Mouse (Mus musculus) urinary bladder, adult 2 months (tissue): ENCODE results near the gene Alpk1. TPM values are rescaled to one million over a fixed set of nuclear protein-coding genes. Genes with fewer than 3 reads are reported as not detected.
"Not testable (repeated sequence)": the region's sequence is repeated elsewhere in the genome, so short reads cannot be mapped to it uniquely, and the experiment has no call there.

Source experiments
- DNase-seq: peaks from one replicate; pipeline ENCODE4 v3.0.0; 2022; ENCODE audit warnings: low spot score
- polyA plus RNA-seq: library from polyadenylated mRNA; depleted of rRNA; stranded (reverse); fragments of >200 nt; gene quantifications from 2 replicates; pipeline ENCODE4 v1.2.3, GENCODE M21; 2012

Gene Alpk1
- polyA plus RNA-seq, 1 experiment, result 20.4 TPM

- no peak for DNase-seq
Observed at GRCm38 (mm10) chr3:127790234-127791055, 10.1 kb upstream of the Alpk1 start.

- DNase-seq, result peak; percentile 67
Observed at GRCm38 (mm10) chr3:127789500-127790191, 9.3 kb upstream of the Alpk1 start, which contains the start of gene Tifa. TSS of gene Tifa (plus strand) at chr3:127789805.

GRCm38 (mm10) chr3:127788919-127789318 is 8.6 kb upstream of the Alpk1 start:
- no peak for DNase-seq

GRCm38 (mm10) chr3:127788038-127788437 is 7.7 kb upstream of the Alpk1 start:
- DNase-seq, result no peak

GRCm38 (mm10) chr3:127787032-127787431 is 6.7 kb upstream of the Alpk1 start:
- DNase-seq, result no peak

GRCm38 (mm10) chr3:127783680-127784079 is 3.4 kb upstream of the Alpk1 start:
- DNase-seq, result not testable (repeated sequence)

- DNase-seq, result no peak
Observed at GRCm38 (mm10) chr3:127782921-127783320, 2.6 kb upstream of the Alpk1 start.

- DNase-seq, result no peak
Observed at GRCm38 (mm10) chr3:127780921-127781320, 594 bp upstream of the Alpk1 start.

- DNase-seq, result no peak
Observed at GRCm38 (mm10) chr3:127769146-127769545, 11.2 kb downstream of the Alpk1 start.

GRCm38 (mm10) chr3:127765971-127766370 is 14.4 kb downstream of the Alpk1 start:
- no peak for DNase-seq

- no peak for DNase-seq
Observed at GRCm38 (mm10) chr3:127764541-127764940, 15.8 kb downstream of the Alpk1 start.

- peak; percentile 35 for DNase-seq
Observed at GRCm38 (mm10) chr3:127763076-127763612, 17.2 kb downstream of the Alpk1 start.

GRCm38 (mm10) chr3:127762403-127762802 is 17.9 kb downstream of the Alpk1 start:
- DNase-seq, result no peak

GRCm38 (mm10) chr3:127759212-127759611 is 21.1 kb downstream of the Alpk1 start:
- no peak for DNase-seq

GRCm38 (mm10) chr3:127758806-127759205 is 21.5 kb downstream of the Alpk1 start:
- no peak for DNase-seq

- no peak for DNase-seq
Observed at GRCm38 (mm10) chr3:127757886-127758301, 22.4 kb downstream of the Alpk1 start.

GRCm38 (mm10) chr3:127756458-127756857 is 23.9 kb downstream of the Alpk1 start:
- no peak for DNase-seq

GRCm38 (mm10) chr3:127749981-127750562 is 30.3 kb downstream of the Alpk1 start:
- DNase-seq, result no peak

- DNase-seq, result no peak
Observed at GRCm38 (mm10) chr3:127749266-127749665, 31.1 kb downstream of the Alpk1 start.

- no peak for DNase-seq
Observed at GRCm38 (mm10) chr3:127748644-127749043, 31.7 kb downstream of the Alpk1 start.

- no peak for DNase-seq
Observed at GRCm38 (mm10) chr3:127745911-127746640, 34.3 kb downstream of the Alpk1 start.

- DNase-seq, result no peak
Observed at GRCm38 (mm10) chr3:127745504-127745903, 34.8 kb downstream of the Alpk1 start.
